Mouse (Mus musculus) frontal cortex, postnatal 14 days (tissue): Measurements from ENCODE around the gene Fkrp.

Experiments
- DNase-seq, 2 experiments: peaks; one replicate each; pipeline ENCODE4 v3.0.0; 2022; ENCODE audit warnings: low spot score in 2 of 2

Fkrp gene

DNA sequence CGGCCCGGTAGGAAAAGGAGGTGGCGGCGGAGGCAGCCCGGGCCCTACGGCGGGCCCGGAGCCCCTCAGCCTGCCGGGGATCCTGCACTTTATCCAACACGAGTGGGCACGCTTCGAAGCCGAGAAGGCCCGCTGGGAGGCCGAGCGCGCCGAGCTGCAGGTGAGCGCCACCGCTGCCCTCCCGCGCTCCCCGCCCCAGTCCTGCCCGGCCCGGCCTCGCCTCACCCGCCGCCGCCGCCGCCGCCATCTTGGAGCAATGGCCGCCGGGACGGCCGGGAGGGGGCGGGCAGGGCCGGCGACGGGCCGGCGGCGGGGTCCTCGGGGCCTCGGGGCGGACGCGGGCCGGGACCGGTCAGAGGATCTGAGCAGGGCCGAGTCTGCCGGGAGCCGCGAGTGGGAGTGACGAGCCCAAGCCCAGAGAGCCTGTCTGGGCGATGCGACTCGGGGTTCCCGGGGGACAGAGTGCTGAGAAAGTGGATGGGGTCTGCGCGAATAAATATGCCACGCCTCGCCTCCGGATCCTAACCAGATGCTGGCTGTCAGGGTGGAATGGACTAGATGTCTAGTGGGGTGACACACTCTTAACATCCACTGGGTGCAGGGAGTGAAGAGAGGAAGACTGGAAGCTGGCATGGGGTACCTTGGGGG lies at the start of gene Fkrp:
Gene Fkrp, minus strand, starts transcription at position 258 of the 648 bp plus-strand sequence.
- DNase-seq: no peak

DNA sequence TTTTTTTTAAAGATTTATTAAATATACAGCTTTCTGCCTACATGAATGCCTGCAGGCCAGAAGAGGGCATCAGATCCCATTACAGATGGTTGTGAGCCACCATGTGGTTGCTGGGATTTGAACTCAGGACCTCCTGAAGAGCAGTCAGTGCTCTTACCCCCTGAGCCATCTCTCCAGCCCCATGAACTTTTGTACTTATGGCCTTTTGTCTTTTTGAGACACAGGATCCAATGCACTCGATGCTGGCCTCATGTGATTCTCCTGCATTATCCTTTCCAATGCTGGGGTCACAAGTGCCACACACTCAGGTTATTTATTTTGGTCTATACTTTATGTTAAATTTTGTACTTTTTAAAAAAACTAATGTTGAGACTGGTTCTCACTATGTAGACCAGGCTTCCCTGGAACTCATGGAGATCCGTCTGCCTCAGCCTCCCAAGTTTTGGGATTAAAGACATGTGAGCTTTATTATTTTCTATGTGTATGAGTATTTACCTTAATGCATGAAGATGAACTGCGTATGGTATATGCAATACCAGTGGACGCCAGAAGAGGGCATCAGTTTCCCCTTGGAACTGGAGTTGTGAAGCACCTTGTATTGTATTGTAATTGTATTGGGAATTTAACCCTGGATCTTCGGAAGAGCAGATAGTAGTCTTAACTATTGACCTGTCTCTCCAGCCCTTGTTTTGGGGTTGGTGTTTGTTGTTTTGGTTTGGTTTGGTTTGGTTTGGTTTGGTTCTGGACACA lies 43.5 kb upstream of the Fkrp start:
- no peak for DNase-seq

DNA sequence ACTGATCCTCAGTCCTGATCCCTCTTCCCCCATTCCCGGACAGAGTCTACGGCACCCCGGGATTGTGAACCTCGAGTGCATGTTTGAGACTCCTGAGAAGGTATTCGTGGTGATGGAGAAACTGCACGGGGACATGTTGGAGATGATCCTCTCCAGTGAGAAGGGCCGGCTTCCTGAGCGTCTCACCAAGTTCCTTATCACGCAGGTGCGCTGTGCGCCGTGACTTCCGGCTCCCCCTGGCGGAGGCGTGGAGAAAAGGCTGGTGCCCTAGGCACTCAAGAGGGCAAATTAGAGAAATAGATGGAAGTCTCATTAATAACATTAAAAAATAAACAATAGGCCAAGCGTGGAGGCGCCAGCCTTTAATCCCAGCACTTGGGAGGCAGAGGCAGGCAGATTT lies 41.8 kb upstream of the Fkrp start:
- DNase-seq: no peak

DNA sequence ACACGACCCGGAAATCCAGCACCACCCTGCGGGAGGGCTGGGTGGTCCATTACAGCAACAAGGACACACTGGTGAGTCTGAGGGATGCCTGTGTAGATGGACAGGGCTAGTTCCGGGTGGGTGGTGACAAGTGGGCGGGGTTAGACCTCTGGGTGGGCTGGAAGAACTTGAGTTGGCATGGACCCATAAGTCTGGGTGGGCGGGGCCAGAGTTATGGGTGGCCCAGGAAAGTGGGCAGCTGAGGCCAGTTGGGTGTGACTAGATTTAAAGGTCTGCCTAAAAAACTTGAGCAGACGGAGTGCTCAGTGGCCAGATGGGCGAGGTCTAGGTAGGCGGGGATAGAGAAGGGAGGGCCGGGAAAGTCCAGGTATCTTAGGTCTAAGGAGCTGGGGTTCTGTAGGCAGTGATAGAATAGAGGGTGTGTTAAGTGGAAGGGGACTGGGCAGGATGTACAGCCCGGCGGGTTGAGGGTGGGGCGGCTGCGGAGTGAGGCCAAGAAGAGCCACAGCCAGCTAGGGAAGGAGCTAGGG lies 36.8 kb upstream of the Fkrp start:
- DNase-seq: no peak

DNA sequence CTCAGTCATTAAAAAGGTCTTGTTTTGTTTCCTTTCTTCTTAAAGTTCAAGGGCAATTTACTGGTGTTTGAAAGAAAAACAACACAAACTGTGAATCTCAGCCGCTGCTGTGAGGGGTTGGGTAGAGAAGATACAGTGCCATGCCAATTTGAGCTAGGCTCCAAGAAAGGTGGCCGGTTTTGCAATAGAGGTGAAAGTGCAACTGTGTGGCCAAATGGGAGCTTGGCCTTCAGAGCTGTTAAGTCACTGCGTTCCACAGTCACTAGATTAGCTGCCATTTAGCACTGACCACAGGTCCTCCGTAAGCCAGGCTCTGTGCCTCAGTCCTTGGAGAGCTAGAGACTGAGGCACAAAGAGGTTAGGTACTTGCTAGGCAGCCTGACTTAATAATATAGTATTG lies 35.1 kb upstream of the Fkrp start:
- DNase-seq: no peak

DNA sequence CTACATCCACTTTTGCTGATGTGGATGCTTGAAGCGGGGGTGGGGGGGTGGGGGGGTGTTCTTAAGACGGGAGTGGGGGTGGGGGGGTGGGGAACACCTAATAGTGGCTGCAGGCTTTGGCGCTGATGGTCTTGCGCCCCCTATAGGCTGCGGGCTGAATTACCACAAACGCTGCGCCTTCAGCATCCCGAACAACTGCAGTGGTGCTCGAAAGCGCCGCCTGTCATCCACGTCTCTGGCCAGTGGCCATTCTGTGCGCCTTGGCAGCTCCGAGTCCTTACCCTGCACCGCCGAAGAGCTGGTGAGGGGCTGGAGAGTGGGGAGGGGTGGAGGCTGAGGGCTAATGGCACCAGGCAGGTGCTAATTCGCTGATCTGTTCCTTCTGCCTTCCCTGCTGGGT lies 32.0 kb upstream of the Fkrp start:
- peak in 1 of 2 experiments; percentile 63 for DNase-seq

DNA sequence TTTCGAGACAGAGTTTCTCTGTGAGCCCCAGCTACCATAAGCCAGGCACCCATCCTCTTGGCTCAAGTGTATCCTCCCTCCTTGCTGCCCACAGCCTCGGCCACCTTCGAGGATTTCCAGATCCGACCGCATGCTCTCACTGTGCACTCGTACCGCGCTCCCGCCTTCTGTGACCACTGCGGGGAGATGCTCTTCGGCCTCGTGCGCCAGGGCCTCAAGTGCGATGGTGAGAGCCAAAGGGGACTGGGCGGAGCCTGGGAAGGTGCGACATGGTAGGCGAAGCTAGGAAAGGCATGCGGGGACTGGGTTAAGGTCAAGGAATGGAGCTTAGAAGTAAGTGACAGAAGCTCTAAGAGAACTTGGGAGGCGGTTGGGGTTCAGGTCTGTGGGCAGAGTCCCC lies 31.0 kb upstream of the Fkrp start:
- no peak for DNase-seq

DNA sequence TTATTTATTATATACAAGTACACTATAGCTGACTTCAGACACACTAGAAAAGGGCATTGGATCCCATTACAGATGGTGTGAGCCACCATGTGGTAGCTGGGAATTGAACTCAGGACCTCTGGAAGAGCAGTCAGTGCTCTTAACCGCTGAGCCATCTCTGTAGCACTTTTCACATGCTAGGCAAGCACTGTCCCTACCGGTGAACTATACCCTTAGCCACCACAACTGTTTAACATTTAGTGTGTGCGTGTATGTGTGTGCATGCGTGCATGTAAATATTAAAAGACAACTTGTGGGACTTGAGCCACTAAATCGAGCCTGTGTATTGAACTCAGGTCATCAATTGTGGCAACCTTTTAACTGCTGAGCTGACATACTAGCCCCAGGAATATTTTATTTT lies 30.2 kb upstream of the Fkrp start:
- no peak for DNase-seq

DNA sequence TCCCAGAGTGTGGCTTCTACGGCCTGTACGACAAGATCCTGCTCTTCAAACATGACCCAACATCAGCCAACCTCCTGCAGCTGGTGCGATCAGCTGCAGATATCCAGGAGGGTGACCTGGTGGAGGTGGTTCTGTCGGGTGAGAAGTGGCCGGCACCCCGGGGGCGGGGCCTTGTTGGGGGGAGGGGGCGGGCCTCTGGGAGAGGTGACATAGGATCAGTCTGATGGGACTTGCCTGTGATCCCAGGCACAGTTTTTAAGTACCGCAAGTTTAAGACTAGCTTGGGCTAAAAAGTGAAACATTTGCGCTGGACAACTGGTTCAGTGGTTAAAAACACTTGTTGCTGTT lies 29.3 kb upstream of the Fkrp start:
- DNase-seq: no peak

DNA sequence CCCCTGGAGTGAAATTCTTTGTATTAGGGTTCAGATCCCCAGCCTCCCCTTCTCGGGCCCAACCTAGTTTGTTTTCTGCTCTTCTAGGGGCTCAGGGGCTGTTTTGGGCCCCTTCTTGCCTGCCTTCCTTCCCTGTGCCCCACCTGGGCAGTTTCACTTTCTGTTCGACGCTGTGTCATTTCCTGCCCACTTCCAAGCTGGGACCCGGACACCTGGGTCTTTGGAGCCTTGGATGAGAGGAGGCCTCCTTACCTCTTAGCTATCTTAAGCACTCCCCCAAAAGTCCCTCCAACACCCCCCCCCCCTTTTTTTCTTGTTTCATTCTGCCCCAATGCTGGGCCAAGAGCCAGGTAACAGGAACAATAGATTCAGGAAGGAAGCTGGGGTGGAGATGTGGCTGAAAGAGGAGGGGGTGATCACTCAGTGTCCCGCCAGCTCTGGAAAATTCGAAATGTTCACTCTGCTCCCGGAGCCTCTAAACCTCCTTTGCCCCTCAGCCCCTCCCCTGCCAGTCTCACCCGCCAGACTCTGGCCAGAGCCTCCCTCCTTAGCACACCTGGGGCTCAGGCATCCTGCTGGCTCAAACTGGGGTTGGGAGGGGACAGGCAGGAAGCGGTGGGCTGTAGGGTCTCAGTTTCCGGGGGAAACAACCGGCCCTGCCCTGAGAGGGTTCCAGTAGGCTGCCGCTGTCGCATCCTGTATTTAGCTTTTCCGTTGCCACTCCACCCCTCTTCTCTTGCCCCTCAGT lies 28.7 kb upstream of the Fkrp start:
- DNase-seq: no peak

DNA sequence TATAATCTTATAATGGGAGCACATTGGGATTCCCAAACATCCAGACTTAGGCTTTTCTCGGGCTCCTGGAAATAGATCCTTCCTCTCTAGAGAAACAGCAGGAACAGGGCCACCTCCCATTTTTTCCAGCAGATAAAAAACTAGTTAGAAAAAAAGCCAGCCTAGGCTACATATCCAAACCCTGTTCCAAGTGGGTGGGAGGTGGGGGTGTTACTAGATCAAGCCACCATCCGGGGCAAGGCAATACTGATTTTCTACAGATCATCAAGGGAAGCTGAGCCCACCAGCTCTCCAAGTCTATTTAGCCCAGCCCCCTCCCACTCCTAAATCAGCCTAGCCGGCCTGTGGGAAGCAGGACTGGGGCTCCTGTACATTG lies 28.2 kb upstream of the Fkrp start:
- no peak for DNase-seq

DNA sequence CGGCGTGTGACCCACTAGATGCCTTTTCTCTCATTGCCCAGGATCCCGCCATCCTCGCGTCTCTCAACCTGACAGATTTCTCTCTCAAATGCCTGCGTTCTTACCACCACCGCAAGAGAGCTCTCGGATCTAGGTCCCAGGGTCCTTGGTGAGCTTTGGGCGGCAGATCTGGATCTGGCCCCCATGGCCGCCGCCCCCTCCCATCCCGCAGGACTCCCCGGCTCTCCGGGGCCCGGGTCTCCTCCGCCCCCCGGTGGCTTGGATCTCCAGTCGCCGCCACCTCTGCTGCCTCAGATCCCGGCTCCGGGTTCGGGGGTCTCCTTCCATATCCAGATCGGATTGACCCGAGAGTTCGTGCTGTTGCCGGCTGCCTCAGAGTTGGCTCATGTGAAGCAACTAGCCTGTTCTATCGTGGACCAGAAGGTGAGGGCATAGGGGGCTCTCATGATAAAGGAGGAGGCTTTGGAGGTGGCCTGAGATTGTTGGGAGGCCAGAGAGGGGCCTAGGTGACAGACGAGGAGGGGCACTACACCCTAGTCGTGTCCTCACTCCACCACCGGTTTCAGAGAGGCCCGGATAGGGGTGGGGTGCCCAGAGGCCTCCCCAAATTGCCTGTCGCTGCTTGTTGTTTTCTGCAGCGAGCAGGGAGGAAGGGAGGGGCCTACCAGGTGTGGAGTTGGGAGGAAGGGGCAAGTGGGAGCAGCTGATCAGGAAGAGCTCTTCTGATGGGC lies 27.1 kb upstream of the Fkrp start:
- no peak for DNase-seq

DNA sequence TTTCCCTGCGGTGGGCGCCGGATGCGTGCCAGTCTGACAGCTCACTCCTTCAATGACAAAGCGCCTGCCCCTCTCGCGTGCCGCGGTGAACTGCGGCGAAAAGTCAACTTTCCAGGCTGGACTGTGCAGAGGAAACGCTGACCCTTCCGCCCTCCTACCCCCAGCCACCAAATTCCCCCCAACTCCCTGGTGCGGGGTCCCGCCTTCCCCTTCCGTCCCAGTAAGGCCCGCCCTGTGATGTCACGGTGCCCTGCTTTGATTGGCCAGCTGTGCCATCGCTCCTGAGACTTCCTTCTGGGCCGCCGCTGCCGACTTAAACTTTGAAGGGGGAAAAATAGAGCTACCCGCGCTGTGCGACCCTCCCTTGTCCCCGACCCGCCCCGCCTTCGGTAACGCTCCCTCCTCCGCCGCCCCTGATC lies 26.1 kb upstream of the Fkrp start, which contains the start of gene Prkd2:
Gene Prkd2, plus strand, starts transcription at position 258 of the 419 bp plus-strand sequence.
- DNase-seq: peak; percentile 78 to 84

DNA sequence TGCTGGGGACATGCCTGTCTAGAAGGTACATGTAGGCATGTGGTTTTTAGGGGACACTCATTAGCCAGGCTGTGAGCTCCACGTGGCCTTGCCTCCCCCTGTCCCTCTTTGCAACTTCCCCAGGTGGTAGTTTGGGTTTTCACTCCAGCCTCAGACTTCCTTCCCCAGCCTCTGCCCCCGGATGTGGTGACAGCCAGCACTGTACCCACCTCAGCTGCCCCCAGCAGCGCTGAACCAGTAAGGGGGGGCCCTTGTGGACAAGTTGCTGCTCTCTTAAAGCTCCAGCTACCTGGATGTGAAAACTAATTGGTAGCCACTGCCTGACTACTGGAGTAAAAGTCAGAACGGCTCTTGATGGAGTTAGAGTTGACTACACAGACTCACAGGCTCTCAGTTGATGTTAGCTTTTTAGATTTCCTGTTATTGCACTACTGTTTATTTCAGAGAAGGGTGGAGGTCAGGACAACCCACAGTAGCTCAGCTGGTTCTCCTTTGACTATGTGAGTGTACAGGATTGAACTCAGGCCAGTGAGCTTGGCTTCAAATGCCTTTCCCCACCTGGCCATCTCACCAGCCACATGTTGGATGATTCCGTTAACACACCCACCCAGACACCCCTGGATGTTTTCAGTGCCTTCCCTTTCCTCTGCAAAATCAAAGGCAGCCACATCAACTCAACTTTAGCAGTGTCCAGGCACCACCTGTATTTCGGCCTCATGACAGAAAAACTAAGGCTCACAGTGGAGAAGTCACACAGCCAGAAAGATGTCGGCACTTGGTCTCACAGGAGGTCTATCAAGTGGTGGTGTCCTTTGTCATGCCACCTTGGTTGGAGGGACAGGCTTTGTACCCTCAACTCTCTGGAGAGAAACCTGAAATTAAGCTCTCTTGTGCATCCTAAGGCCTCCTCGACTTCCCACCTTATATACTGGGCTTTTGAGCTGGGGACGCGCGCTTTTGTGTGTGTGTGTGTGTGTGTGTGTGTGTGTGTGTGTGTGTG lies 25.3 kb upstream of the Fkrp start:
- no peak for DNase-seq

DNA sequence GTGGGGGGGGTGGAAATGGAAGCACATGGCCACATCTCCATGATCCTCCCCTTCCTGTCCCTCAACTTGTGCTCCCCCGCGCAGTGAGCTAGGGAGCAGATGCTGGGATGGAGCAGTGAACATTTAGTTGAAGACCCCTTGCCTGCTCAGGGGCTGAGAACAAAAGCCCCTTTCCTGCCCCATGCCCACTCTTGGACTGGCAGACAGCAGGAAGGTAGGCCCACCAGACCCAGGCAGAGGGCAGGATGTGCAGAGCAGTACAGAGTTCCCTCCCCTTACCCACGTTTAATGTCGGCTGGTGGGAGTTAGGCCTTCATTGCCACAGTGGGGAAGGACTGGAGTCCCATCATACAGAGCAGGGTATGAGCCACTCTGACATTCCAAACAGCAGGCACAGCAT lies 24.5 kb upstream of the Fkrp start:
- DNase-seq: no peak

DNA sequence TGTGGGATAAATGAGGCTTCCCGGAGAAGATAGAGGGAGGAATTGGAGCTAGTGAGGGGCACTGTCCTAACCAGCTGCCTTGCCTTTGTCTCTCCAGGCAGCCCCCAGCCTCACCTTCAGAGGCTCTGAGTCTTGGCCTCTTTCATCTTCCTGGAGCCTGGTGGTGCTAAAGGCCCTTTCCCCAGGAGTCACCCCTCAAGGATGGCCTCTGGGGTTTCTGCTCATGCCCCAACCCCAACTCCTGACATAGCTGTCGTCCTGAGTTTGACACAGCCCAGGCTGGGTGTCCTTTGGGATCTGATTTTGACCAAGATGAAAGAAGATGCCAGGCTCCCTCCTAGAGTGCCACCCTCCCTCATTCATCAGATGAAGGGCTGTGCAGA lies 23.6 kb upstream of the Fkrp start:
- DNase-seq: no peak

DNA sequence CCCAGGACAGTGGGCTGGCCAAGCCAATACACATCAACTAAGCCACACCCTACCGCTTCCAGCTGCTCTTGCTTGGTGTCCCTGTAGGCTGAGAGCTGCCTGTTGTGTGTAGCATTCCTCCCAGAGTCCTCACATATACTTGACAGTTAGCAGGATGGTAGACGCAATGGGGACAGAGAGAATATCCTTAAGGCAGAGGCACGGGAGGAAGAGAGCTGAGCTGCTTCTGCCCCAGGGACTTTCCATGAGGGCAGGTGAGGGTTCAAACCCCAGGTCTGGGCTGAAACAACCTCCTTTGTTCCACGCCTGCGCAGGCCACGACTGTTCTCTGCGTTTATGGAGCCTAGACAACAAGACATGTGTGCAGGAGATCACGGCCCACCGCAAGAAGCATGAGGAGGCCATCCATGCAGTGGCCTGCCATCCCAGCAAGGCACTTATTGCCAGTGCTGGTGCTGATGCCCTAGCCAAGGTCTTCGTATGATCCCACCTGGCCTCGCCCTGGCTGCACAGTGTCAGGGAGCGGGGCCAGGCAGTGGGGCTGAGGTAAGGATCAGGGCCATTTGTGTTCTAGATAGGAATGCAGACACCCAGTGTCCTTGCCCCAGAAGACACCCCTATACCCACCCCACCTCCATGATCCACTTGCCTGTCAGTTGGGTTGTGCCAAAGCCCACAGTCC lies 23.0 kb upstream of the Fkrp start:
- DNase-seq: no peak

DNA sequence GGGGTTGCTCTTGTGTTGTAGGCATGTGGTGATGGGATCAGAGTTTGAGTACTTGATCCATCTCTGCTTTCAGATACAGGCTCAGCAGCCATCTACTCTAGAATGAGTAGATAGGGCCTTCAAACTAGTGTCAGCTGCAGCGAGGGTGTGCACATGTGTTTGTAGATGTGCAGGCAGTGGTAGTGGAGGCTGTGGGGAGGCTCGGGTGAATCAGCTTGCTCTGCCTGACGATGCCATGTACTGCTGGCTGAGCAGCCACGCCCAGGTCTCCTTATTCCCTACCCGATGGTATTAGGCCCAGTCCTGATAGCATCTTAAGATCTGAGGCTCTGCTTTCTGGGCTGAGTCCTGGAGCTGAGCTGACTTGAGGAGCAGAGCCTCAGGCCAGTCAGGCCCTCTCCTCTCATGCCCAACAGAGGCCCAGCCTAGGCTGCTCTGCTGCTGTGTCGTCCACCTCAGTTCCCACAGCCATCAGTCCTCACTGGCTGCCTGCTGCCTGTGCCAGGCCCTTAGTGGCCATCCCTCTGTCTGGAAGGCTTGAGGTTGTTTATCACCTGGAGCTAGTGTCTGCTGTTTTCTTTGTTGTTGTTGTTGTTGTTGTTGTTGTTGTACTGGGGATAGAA lies 22.4 kb upstream of the Fkrp start:
- DNase-seq: no peak

DNA sequence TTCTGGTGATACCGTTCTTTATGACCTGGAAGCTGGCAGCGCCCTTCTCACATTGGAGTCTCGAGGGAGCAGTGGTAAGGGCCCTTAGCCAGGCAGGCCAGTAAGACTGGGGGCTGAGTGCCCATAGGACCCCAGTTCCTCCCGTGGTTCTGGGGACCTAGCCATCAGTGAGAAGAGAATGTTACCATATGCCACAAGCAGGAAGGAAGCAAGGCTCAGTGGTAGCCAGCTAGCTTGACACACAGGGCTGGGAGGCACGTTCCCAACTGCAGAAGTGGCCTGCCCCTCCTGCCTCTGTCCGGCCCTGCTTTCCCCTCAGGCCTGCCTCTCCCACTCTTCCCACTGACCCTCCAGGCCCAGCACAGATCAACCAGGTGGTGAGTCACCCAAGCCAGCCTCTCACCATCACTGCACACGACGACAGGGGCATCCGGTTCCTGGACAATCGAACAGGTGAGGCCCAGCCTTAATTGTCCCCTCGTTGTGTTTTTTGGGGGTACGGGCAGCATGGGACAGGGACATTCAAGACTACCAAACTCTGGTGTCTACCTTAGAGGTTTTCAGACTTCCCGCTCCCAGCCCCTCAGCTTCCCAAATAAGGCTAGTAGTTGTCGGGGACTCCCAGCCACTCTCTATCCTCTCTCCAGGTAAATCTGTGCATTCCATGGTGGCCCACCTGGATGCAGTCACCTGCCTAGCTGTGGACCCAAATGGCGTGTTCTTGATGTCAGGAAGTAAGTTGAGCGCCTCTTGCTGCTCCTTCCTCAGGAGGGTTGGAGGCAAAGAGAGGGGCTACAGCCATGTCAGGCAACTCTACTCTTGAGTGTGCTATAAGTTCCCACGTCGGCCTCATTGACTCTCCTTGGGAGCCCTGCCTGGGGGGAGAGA lies 21.6 kb upstream of the Fkrp start:
- no peak for DNase-seq
